Mouse (Mus musculus) cerebellum, postnatal 10 days (tissue): ENCODE measurements around the gene Srf.

ENCODE experiments used
- DNase-seq, 2 experiments: peaks; one replicate each; pipeline ENCODE4 v3.0.0; 2021; ENCODE audit warnings: mixed read lengths in 2 of 2

Gene Srf

GRCm38 (mm10) chr17:46554977-46555672 lies 850 bp downstream of the Srf start:
- DNase-seq, result peak; percentile 68 to 75

GRCm38 (mm10) chr17:46554646-46554976 lies 1.4 kb downstream of the Srf start:
- DNase-seq, result no peak

- DNase-seq, result no peak
Measured at GRCm38 (mm10) chr17:46553926-46554325, 2.0 kb downstream of the Srf start.

GRCm38 (mm10) chr17:46553469-46553868 lies 2.5 kb downstream of the Srf start:
- no peak for DNase-seq

- peak; percentile 90 to 94 for DNase-seq
Measured at GRCm38 (mm10) chr17:46552841-46553423, 3.0 kb downstream of the Srf start.

- DNase-seq, result no peak
Measured at GRCm38 (mm10) chr17:46552151-46552550, 3.8 kb downstream of the Srf start.

GRCm38 (mm10) chr17:46551369-46551768 lies 4.6 kb downstream of the Srf start:
- DNase-seq, result no peak

GRCm38 (mm10) chr17:46550904-46551303 lies 5.1 kb downstream of the Srf start:
- no peak for DNase-seq

GRCm38 (mm10) chr17:46549642-46550041 lies 6.3 kb downstream of the Srf start:
- no peak for DNase-seq

GRCm38 (mm10) chr17:46549193-46549592 lies 6.8 kb downstream of the Srf start:
- peak; percentile 78 to 82 for DNase-seq

GRCm38 (mm10) chr17:46548741-46549140 lies 7.2 kb downstream of the Srf start:
- peak; percentile 31 to 32 for DNase-seq

GRCm38 (mm10) chr17:46547923-46548322 lies 8.1 kb downstream of the Srf start:
- peak; percentile 50 to 55 for DNase-seq

- peak; percentile 33 to 38 for DNase-seq
Measured at GRCm38 (mm10) chr17:46546995-46547394, 9.0 kb downstream of the Srf start.

- DNase-seq, result no peak
Measured at GRCm38 (mm10) chr17:46546591-46546990, 9.4 kb downstream of the Srf start.

GRCm38 (mm10) chr17:46545813-46546564 lies 10.0 kb downstream of the Srf start, which contains the start of gene Cul9:
TSS of gene Cul9 (minus strand) at chr17:46546388.
- peak; percentile 88 to 91 for DNase-seq

- DNase-seq, result no peak
Measured at GRCm38 (mm10) chr17:46543661-46544060, 12.3 kb downstream of the Srf start.

- peak; percentile 90 to 92 for DNase-seq
Measured at GRCm38 (mm10) chr17:46525579-46526307, 30.2 kb downstream of the Srf start.

- DNase-seq, result no peak
Measured at GRCm38 (mm10) chr17:46525065-46525464, 30.9 kb downstream of the Srf start.

- peak; percentile 33 to 43 for DNase-seq
Measured at GRCm38 (mm10) chr17:46521963-46522668, 33.9 kb downstream of the Srf start.

- no peak for DNase-seq
Measured at GRCm38 (mm10) chr17:46521174-46521573, 34.8 kb downstream of the Srf start.

- peak in 1 of 2 experiments; percentile 39 for DNase-seq
Measured at GRCm38 (mm10) chr17:46520385-46520979, 35.5 kb downstream of the Srf start.

GRCm38 (mm10) chr17:46519971-46520370 lies 36.0 kb downstream of the Srf start:
- no peak for DNase-seq
